In genomic region chr16:25083729-25084128, GRCm38 (mm10) we compare ENCODE assay signal across 16 mouse cellular contexts.
A peak's percentile ranks its signal among the peaks of the same experiment; 100 is the strongest.
DNase-seq lines count a peak whose midpoint lies in the region; ATAC-seq lines count a peak whose summit lies in the region.
"Had no signal": no experiment of that assay in that cellular context is flagged by ENCODE, and none has a peak within 500 bp of the region (broad histone marks: within the 10 kb centered on the region; RNA-seq: fewer than 3 reads in every experiment).

No protein-coding gene starts in this region.

- peak; percentile 69 for ATAC-seq in granulocyte monocyte progenitor cell, adult 5-6 weeks (replicated peaks; ENCODE audit: poor library complexity, severe bottlenecking)
- peak; percentile 52 for ATAC-seq in megakaryocyte progenitor cell, adult 5-6 weeks (replicated peaks; ENCODE audit: poor library complexity)
- ATAC-seq: forebrain, embryonic 16.5 days had no signal

- intact Hi-C loops in heart, postnatal 36 days (cut with DNase I): no loop called here

- DNase-seq in heart, adult 11 months: peak; percentile 49
- no peak for DNase-seq in heart, postnatal 36 days
- DNase-seq in kidney, postnatal 4 days: peak; percentile 21 to 33
- no peak for DNase-seq in kidney, postnatal 14 days
- DNase-seq in layer of hippocampus, postnatal 10 days (ENCODE audit: low spot score in 2 of 2): no peak
- DNase-seq in natural killer cell, adult 2 months (ENCODE audit: low spot score in 2 of 2): no peak
- DNase-seq: adrenal gland, adult 8-10 months; adrenal gland, postnatal 36 days; cerebellum, adult 2 months; cerebellum, postnatal 14 days; gastrocnemius, postnatal 14 days; heart, adult 18-20 months; heart, postnatal 10 days had no signal

Comparison
In these comparisons a context has a peak if more than half of its experiments do, and no peak if none do; other contexts are left out.
1. DNase-seq: peak in heart, adult 11 months (single experiment) and kidney, postnatal 4 days (2 of 2); none in heart, postnatal 36 days (0 of 2), kidney, postnatal 14 days (single experiment), layer of hippocampus, postnatal 10 days (0 of 2) and natural killer cell, adult 2 months (0 of 2).